Mouse (Mus musculus) neural tube, embryonic 12.5 days (tissue): ENCODE measurements around the gene N4bp1. TPM values are rescaled to one million over a fixed set of nuclear protein-coding genes. Genes with fewer than 3 reads are reported as not detected.

Source experiments
- ATAC-seq: fragments of 200-750 bp; cut with Nextera tagmentation; 2 replicates; pipeline ENCODE4 v1.8.0; 2017; ENCODE audit warnings: low read depth, mild to moderate bottlenecking, moderate TSS enrichment, moderate library complexity; ENCODE audit not compliant: low FRiP score
- H3K27ac ChIP-seq: fragments of 300-500 bp; sonication (generic); 2 replicates; pipeline ENCODE4 v1.5.1; 2016
- H3K27me3 ChIP-seq: fragments of 300-500 bp; sonication (generic); replicated peaks from 2 replicates; pipeline ENCODE4 v1.6.1; 2016; ENCODE audit warnings: mild to moderate bottlenecking
- H3K36me3 ChIP-seq: fragments of 300-500 bp; sonication (generic); 2 replicates; pipeline ENCODE4 v1.6.1; 2016; ENCODE audit warnings: mild to moderate bottlenecking
- H3K4me1 ChIP-seq: fragments of 300-500 bp; sonication (generic); 2 replicates; pipeline ENCODE4 v1.6.1; 2016
- H3K4me2 ChIP-seq: fragments of 300-500 bp; sonication (generic); replicated peaks from 2 replicates; pipeline ENCODE4 v1.6.1; 2016; ENCODE audit warnings: mild to moderate bottlenecking
- H3K4me3 ChIP-seq: fragments of 300-500 bp; sonication (generic); 2 replicates; pipeline ENCODE4 v1.5.1; 2016
- H3K9ac ChIP-seq: fragments of 300-500 bp; sonication (generic); 2 replicates; pipeline ENCODE4 v1.6.1; 2016; ENCODE audit warnings: mild to moderate bottlenecking
- H3K9me3 ChIP-seq: fragments of 300-500 bp; sonication (generic); 2 replicates; pipeline ENCODE4 v1.6.1; 2016; ENCODE audit warnings: mild to moderate bottlenecking
- WGBS: fragments of 180-500 bp; shearing (Covaris S2); methylation state at CpG from one replicate; pipeline ENCODE4 v1.1.7; 2016; 5-methylcytosine and 5-hydroxymethylcytosine counted together
- polyA plus RNA-seq: library from polyadenylated mRNA; unstranded; fragments of >200 nt; fragmentation: Nextera tagmentation; extraction: Ambion mirVana; gene quantifications from 2 replicates; pipeline ENCODE4 v1.2.1, GENCODE M21; 2016

Gene N4bp1
- polyA plus RNA-seq: 11.0 and 11.9 TPM in 2 replicates

GRCm38 (mm10) chr8:86884489-86885463 lies at the start of gene N4bp1:
TSS of gene N4bp1 (minus strand) at chr8:86885258.
- ATAC-seq: peak; percentile 97
- Histone ChIP-seq H3K9ac (peak within 1 kb of the TSS; percentile 95), H3K4me2 (peak within 1 kb of the TSS; percentile 92), H3K4me3 (peak within 1 kb of the TSS; percentile 91), H3K36me3 (peaks cover 2% of the 10 kb centered on the region; the same call in 1 of the 2 replicates), H3K4me1 (peaks cover 26% of the 10 kb centered on the region), H3K27me3 (no peaks in the 10 kb centered on the region), H3K27ac (peak within 1 kb of the TSS; percentile 86), H3K9me3 (no peaks in the 10 kb centered on the region)
- WGBS: under 1% methylated on average over 111 of the region's 119 CpGs

GRCm38 (mm10) chr8:86934841-86935240 lies 49.8 kb upstream of the N4bp1 start:
- H3K4me1 ChIP-seq: no peaks in the 10 kb centered on the region
- no peak overlapping the region for H3K27ac ChIP-seq
- H3K36me3 ChIP-seq: no peaks in the 10 kb centered on the region
- H3K9ac ChIP-seq: no peak overlapping the region
- ATAC-seq: no peak
- H3K4me3 ChIP-seq: no peak overlapping the region
- H3K9me3 ChIP-seq: 0 out of 2 replicates have a peak, but pooled peaks cover 6% of the 10 kb centered on the region
- H3K27me3 ChIP-seq: no peaks in the 10 kb centered on the region
- no peak overlapping the region for H3K4me2 ChIP-seq
- WGBS: 74% methylated on average over 5 of the region's 5 CpGs

GRCm38 (mm10) chr8:86934393-86934792 lies 49.3 kb upstream of the N4bp1 start:
- H3K9me3 ChIP-seq: 0 out of 2 replicates have a peak, but pooled peaks cover 6% of the 10 kb centered on the region
- H3K4me3 ChIP-seq: no peak overlapping the region
- H3K27me3 ChIP-seq: no peaks in the 10 kb centered on the region
- no peak overlapping the region for H3K9ac ChIP-seq
- H3K4me1 ChIP-seq: no peaks in the 10 kb centered on the region
- no peak overlapping the region for H3K4me2 ChIP-seq
- no peak for ATAC-seq
- WGBS: 57% methylated on average over 13 of the region's 13 CpGs
- H3K36me3 ChIP-seq: no peaks in the 10 kb centered on the region
- no peak overlapping the region for H3K27ac ChIP-seq

DNA sequence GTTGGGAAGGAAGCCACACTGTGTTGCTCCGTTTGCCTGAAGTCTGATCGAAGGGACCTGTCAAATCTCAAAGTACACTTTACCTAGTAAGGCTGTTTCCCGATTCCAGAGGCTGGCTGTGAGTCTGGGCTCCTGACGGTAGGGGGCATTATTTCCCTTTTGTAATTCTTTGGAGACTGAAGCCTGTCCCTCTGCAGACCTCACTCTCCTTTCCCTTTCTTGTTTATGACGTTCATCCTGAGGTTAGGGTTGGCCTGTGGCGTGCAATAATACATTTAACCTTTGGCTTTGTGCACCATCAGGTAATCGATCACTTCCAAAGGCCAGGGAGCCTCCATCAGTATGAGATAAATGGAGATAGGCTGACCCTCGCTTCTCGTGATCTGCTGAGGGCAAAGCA lies 48.8 kb upstream of the N4bp1 start:
- no peaks in the 10 kb centered on the region for H3K36me3 ChIP-seq
- peak; percentile 29; the same call in 1 of the 2 replicates for ATAC-seq
- no peaks in the 10 kb centered on the region for H3K27me3 ChIP-seq
- no peak overlapping the region for H3K9ac ChIP-seq
- H3K4me1 ChIP-seq: no peaks in the 10 kb centered on the region
- H3K27ac ChIP-seq: no peak overlapping the region
- H3K4me3 ChIP-seq: no peak overlapping the region
- WGBS: 20% methylated on average over 9 of the region's 9 CpGs
- 0 out of 2 replicates have a peak, but pooled peaks cover 6% of the 10 kb centered on the region for H3K9me3 ChIP-seq
- no peak overlapping the region; the same call in 1 of the 2 replicates for H3K4me2 ChIP-seq

- Histone ChIP-seq H3K36me3 (no peaks in the 10 kb centered on the region), H3K9me3 (no peaks in the 10 kb centered on the region), H3K27me3 (no peaks in the 10 kb centered on the region), H3K4me1 (no peaks in the 10 kb centered on the region), H3K4me2 (no peak overlapping the region), H3K27ac (no peak overlapping the region), H3K9ac (no peak overlapping the region), H3K4me3 (no peak overlapping the region)
- 57% methylated on average over 8 of the region's 8 CpGs for WGBS
- no peak for ATAC-seq
Measured at GRCm38 (mm10) chr8:86926237-86926636, 41.2 kb upstream of the N4bp1 start.

GRCm38 (mm10) chr8:86923219-86923835 lies 38.3 kb upstream of the N4bp1 start:
- WGBS: 88% methylated on average over 5 of the region's 5 CpGs
- H3K4me3 ChIP-seq: no peak overlapping the region
- H3K4me2 ChIP-seq: no peak overlapping the region
- no peaks in the 10 kb centered on the region for H3K9me3 ChIP-seq
- no peak overlapping the region for H3K9ac ChIP-seq
- no peaks in the 10 kb centered on the region for H3K36me3 ChIP-seq
- H3K27ac ChIP-seq: no peak overlapping the region
- H3K27me3 ChIP-seq: no peaks in the 10 kb centered on the region
- ATAC-seq: no peak
- no peaks in the 10 kb centered on the region for H3K4me1 ChIP-seq

GRCm38 (mm10) chr8:86922673-86923072 lies 37.6 kb upstream of the N4bp1 start:
- H3K9ac ChIP-seq: no peak overlapping the region
- no peak overlapping the region for H3K4me2 ChIP-seq
- no peaks in the 10 kb centered on the region for H3K36me3 ChIP-seq
- no peak for ATAC-seq
- H3K9me3 ChIP-seq: no peaks in the 10 kb centered on the region
- 70% methylated on average over 1 of the region's 1 CpGs for WGBS
- no peaks in the 10 kb centered on the region for H3K27me3 ChIP-seq
- no peak overlapping the region for H3K4me3 ChIP-seq
- H3K4me1 ChIP-seq: no peaks in the 10 kb centered on the region
- no peak overlapping the region for H3K27ac ChIP-seq

GRCm38 (mm10) chr8:86922141-86922540 lies 37.1 kb upstream of the N4bp1 start:
- Histone ChIP-seq H3K4me3 (no peak overlapping the region), H3K27me3 (no peaks in the 10 kb centered on the region), H3K27ac (no peak overlapping the region), H3K4me1 (no peaks in the 10 kb centered on the region), H3K4me2 (no peak overlapping the region), H3K36me3 (no peaks in the 10 kb centered on the region), H3K9ac (no peak overlapping the region), H3K9me3 (no peaks in the 10 kb centered on the region)
- 87% methylated on average over 5 of the region's 5 CpGs for WGBS
- no peak for ATAC-seq

- 73% methylated on average over 5 of the region's 5 CpGs for WGBS
- Histone ChIP-seq H3K27me3 (no peaks in the 10 kb centered on the region), H3K36me3 (no peaks in the 10 kb centered on the region), H3K4me1 (no peaks in the 10 kb centered on the region), H3K9me3 (no peaks in the 10 kb centered on the region), H3K9ac (no peak overlapping the region), H3K4me3 (no peak overlapping the region), H3K4me2 (no peak overlapping the region), H3K27ac (no peak overlapping the region)
- no peak for ATAC-seq
Measured at GRCm38 (mm10) chr8:86920996-86921395, 35.9 kb upstream of the N4bp1 start.

- Histone ChIP-seq H3K4me3 (no peak overlapping the region), H3K9ac (no peak overlapping the region), H3K4me2 (no peak overlapping the region), H3K36me3 (no peaks in the 10 kb centered on the region), H3K27ac (no peak overlapping the region), H3K27me3 (no peaks in the 10 kb centered on the region), H3K9me3 (no peaks in the 10 kb centered on the region), H3K4me1 (no peaks in the 10 kb centered on the region)
- WGBS: 58% methylated on average over 7 of the region's 7 CpGs
- no peak for ATAC-seq
Measured at GRCm38 (mm10) chr8:86920455-86920854, 35.4 kb upstream of the N4bp1 start.

DNA sequence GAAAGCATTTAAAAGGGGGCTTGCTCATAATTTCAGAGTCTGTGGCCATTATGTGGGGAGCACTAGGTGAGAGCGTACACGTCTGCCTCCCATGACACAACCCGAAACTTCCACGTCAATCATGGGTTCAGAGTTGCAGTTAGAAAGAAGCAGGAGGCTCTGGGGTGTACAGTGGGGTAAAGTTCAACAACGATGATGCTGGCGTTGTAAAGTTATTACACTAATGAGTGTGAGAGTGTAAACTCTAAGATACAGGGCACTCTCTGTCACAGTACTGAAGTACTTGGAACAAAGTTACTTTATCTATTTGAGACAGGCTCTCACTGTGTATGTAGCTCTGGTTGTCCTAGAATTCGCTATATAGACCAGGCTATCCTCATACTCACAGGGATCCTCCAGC lies 35.0 kb upstream of the N4bp1 start:
- 88% methylated on average over 7 of the region's 7 CpGs for WGBS
- H3K4me2 ChIP-seq: no peak overlapping the region
- H3K9me3 ChIP-seq: no peaks in the 10 kb centered on the region
- no peaks in the 10 kb centered on the region for H3K36me3 ChIP-seq
- no peak overlapping the region for H3K9ac ChIP-seq
- H3K4me3 ChIP-seq: no peak overlapping the region
- ATAC-seq: no peak
- no peak overlapping the region for H3K27ac ChIP-seq
- H3K27me3 ChIP-seq: no peaks in the 10 kb centered on the region
- H3K4me1 ChIP-seq: no peaks in the 10 kb centered on the region

- Histone ChIP-seq H3K4me2 (no peak overlapping the region), H3K9ac (no peak overlapping the region), H3K9me3 (no peaks in the 10 kb centered on the region), H3K4me1 (no peaks in the 10 kb centered on the region), H3K27me3 (no peaks in the 10 kb centered on the region), H3K4me3 (no peak overlapping the region), H3K27ac (no peak overlapping the region), H3K36me3 (no peaks in the 10 kb centered on the region)
- 89% methylated on average over 4 of the region's 4 CpGs for WGBS
- ATAC-seq: no peak
Measured at GRCm38 (mm10) chr8:86919262-86919661, 34.2 kb upstream of the N4bp1 start.
